Mouse (Mus musculus) lung, adult 2 months (tissue): ENCODE results near the gene Cst6.

Experiments used
- CTCF ChIP-seq: fragments of 200-500 bp; IDR thresholded peaks from 2 replicates; pipeline ENCODE4 v1.5.1; 2011; ENCODE audit warnings: mild to moderate bottlenecking, low read length, control low read depth; ENCODE audit not compliant: insufficient read depth
- POLR2A ChIP-seq: fragments of 200-500 bp; IDR thresholded peaks from 2 replicates; pipeline ENCODE4 v1.6.1; 2011; ENCODE audit warnings: low read depth, mild to moderate bottlenecking, control low read depth, low read length, borderline replicate concordance; ENCODE audit errors: extremely low read depth

DNA sequence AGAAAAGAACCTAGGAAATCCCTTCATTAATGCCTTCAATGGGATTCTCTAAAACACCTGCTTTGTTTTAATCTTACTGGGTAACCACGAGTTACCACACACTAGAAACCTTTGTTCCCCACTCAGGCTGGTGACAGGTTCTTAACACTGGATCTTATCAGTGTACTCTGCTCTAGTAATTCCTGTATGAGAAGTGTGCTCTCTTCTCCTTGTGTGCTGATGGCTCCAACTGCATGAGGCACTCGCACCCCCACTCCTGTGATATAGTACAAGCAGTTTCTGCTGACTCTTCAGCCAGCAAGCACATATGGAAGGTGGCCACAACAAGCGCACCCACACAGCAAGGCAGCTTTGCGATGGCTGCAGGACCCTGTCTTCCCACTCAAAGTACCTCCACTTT, 24.8 kb upstream of the Cst6 start:
- no peak for TF ChIP-seq CTCF
- no peak for TF ChIP-seq POLR2A
